ENCODE assay signal across 28 mouse cellular contexts in the genomic region with DNA sequence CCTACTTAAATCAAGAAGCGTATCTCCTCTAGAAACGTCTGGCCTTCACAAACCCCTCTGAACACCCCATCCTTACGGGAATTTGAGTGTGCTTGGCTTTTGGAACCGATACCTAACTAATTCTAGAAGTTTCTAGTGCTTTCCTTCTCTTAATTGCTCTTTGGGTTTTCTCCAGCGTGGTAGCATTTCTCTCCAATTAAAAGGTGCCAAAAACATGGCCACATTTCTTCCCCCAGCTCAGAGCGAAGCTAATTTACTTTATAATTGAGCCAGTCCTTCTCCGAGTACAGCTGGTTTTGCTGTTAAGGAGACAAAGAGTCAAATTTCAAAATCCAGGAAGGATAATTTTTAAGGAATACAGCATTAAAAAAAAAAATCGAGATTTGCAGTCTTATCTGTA. TPM values are rescaled to one million over a fixed set of nuclear protein-coding genes. Genes with fewer than 3 reads are reported as not detected.
A peak's percentile ranks its signal among the peaks of the same experiment; 100 is the strongest.
DNase-seq lines count a peak whose midpoint lies in the region; ATAC-seq lines count a peak whose summit lies in the region.
"Had no signal": no experiment of that assay in that cellular context is flagged by ENCODE, and none has a peak within 500 bp of the region (broad histone marks: within the 10 kb centered on the region; RNA-seq: fewer than 3 reads in every experiment).

No protein-coding gene starts in this region.

- H3K27ac ChIP-seq in heart, embryonic 12.5 days (ENCODE audit: poor library complexity, severe bottlenecking): no peak overlapping the region
- 0 out of 2 replicates have a peak overlapping the region, but pooled peaks have one; percentile 53 for H3K27ac ChIP-seq in forebrain, embryonic 13.5 days
- H3K27ac ChIP-seq: gastrocnemius, adult 2 months; heart, adult 2 months; heart, embryonic 13.5 days; limb, embryonic 13.5 days; midbrain, embryonic 12.5 days; neural tube, embryonic 15.5 days had no signal

- no peaks in the 10 kb centered on the region; the same call in 1 of the 2 replicates for H3K27me3 ChIP-seq in heart, embryonic 12.5 days (replicated peaks)
- H3K27me3 ChIP-seq in forebrain, embryonic 13.5 days: no peaks in the 10 kb centered on the region
- H3K27me3 ChIP-seq: limb, embryonic 13.5 days; midbrain, embryonic 12.5 days; neural tube, embryonic 15.5 days had no signal

- peak; percentile 15 for DNase-seq in heart, adult 11 months
- peak; percentile 36 for DNase-seq in retina, postnatal 1 day
- no peak for DNase-seq in retina, embryonic 14.5 days (ENCODE audit: low spot score)
- no peak for DNase-seq in urinary bladder, adult 2 months (ENCODE audit: low spot score)
- DNase-seq: adrenal gland, postnatal 14 days; cerebellum, adult 11-12 months; cerebellum, adult 9-11 months; gastrocnemius, adult 2 months; gastrocnemius, postnatal 36 days; heart, adult 2 months; heart, postnatal 10 days; kidney, adult 11 months; kidney, postnatal 14 days; lung, postnatal 36 days; thymus, adult 2 months; thymus, postnatal 4 days had no signal

- H3K4me3 ChIP-seq in heart, embryonic 12.5 days: no peak overlapping the region
- H3K4me3 ChIP-seq in forebrain, embryonic 13.5 days: no peak overlapping the region
- H3K4me3 ChIP-seq: gastrocnemius, adult 2 months; heart, adult 2 months; limb, embryonic 13.5 days; megakaryocyte, embryonic 14.5 days; midbrain, embryonic 12.5 days had no signal

- ATAC-seq in heart, embryonic 12.5 days (ENCODE audit: insufficient number of reproducible peaks, low FRiP score): no peak
- ATAC-seq in forebrain, embryonic 13.5 days: no peak
- no peak for ATAC-seq in megakaryocyte progenitor cell, adult 5-6 weeks (replicated peaks; ENCODE audit: poor library complexity)
- ATAC-seq: inflammation-experienced regulatory T-cells, adult 6 months had no signal

- no peaks in the 10 kb centered on the region for H3K9me3 ChIP-seq in heart, embryonic 12.5 days (replicated peaks)
- no peaks in the 10 kb centered on the region for H3K9me3 ChIP-seq in forebrain, embryonic 13.5 days (replicated peaks)
- H3K9me3 ChIP-seq: heart, embryonic 13.5 days; limb, embryonic 13.5 days; midbrain, embryonic 12.5 days; neural tube, embryonic 15.5 days had no signal

- no peaks in the 10 kb centered on the region for H3K4me1 ChIP-seq in heart, embryonic 12.5 days (replicated peaks)
- H3K4me1 ChIP-seq in forebrain, embryonic 13.5 days: peaks cover 14% of the 10 kb centered on the region
- H3K4me1 ChIP-seq: heart, embryonic 13.5 days had no signal

- no peaks in the 10 kb centered on the region for H3K36me3 ChIP-seq in heart, embryonic 12.5 days
- no peaks in the 10 kb centered on the region for H3K36me3 ChIP-seq in forebrain, embryonic 13.5 days (ENCODE audit: poor library complexity, severe bottlenecking)
- H3K36me3 ChIP-seq: heart, embryonic 13.5 days; limb, embryonic 13.5 days; midbrain, embryonic 12.5 days; neural tube, embryonic 15.5 days had no signal

- no peak overlapping the region for H3K4me2 ChIP-seq in heart, embryonic 12.5 days
- H3K4me2 ChIP-seq in forebrain, embryonic 13.5 days: no peak overlapping the region
- H3K4me2 ChIP-seq: liver, embryonic 11.5 days had no signal

- WGBS in heart, embryonic 12.5 days: 63% methylated on average over 8 of the region's 8 CpGs
- WGBS in forebrain, embryonic 13.5 days: 47% methylated on average over 8 of the region's 8 CpGs

- no peak overlapping the region for H3K9ac ChIP-seq in heart, embryonic 12.5 days
- no peak overlapping the region for H3K9ac ChIP-seq in forebrain, embryonic 13.5 days
- H3K9ac ChIP-seq: heart, embryonic 13.5 days; limb, embryonic 13.5 days; midbrain, embryonic 12.5 days; neural tube, embryonic 15.5 days had no signal

RNA-seq across cellular contexts. Expression of a gene that starts 23.5 kb away (rescaled TPM):
- 18.2 and 19.7 TPM in 2 replicates for polyA plus RNA-seq in heart, embryonic 12.5 days (2016; fragmentation: Nextera tagmentation; extraction: Ambion mirVana)
- 9.3 and 9.6 TPM in 2 replicates for polyA plus RNA-seq in forebrain, embryonic 13.5 days (2015; fragmentation: Nextera tagmentation; extraction: Ambion mirVana)
- polyA plus RNA-seq in urinary bladder, adult 2 months (2012; rRNA removed): 15.7 and 18.1 TPM in 2 replicates
- total RNA-seq in megakaryocyte progenitor cell, adult 5-6 weeks (2015): 16.0 and 18.8 TPM in 2 replicates
- total RNA-seq in megakaryocyte progenitor cell, adult 5-6 weeks (2017): 13.7 and 13.8 TPM in 2 replicates

RNA-seq across cellular contexts. Expression of a gene that starts 32.0 kb away (rescaled TPM):
- polyA plus RNA-seq in heart, embryonic 12.5 days (2016; fragmentation: Nextera tagmentation; extraction: Ambion mirVana): 1.7 and 2.7 TPM in 2 replicates
- 24.8 and 26.3 TPM in 2 replicates for polyA plus RNA-seq in forebrain, embryonic 13.5 days (2015; fragmentation: Nextera tagmentation; extraction: Ambion mirVana)
- polyA plus RNA-seq in urinary bladder, adult 2 months (2012; rRNA removed): 0.60 and 0.83 TPM in 2 replicates
- not detected in 2 replicates for total RNA-seq in megakaryocyte progenitor cell, adult 5-6 weeks (2015)
- total RNA-seq in megakaryocyte progenitor cell, adult 5-6 weeks (2017): not detected in 2 replicates
- total RNA-seq: common myeloid progenitor, adult 5-6 weeks had no signal
- polyA plus RNA-seq: inflammation-experienced regulatory T-cells, adult 6 months; liver, embryonic 16.5 days had no signal

Comparison
In these comparisons a context has a peak if more than half of its experiments do, and no peak if none do; other contexts are left out.
1. DNase-seq: peak in heart, adult 11 months (single experiment) and retina, postnatal 1 day (single experiment); none in retina, embryonic 14.5 days (single experiment) and urinary bladder, adult 2 months (single experiment).